Comparison of ENCODE assay signal across 10 mouse cellular contexts in genomic region chr2:70259357-70260000, GRCm38 (mm10).
DNase-seq lines count a peak whose midpoint lies in the region; ATAC-seq and TF ChIP-seq lines count a peak whose summit lies in the region.
"Had no signal": no experiment of that assay in that cellular context is flagged by ENCODE, and none has a peak within 500 bp of the region (broad histone marks: within the 10 kb centered on the region; RNA-seq: fewer than 3 reads in every experiment).

No protein-coding gene starts in this region.

- H3K27me3 ChIP-seq in liver, postnatal 0 days (ENCODE audit: insufficient read depth, low read length) = 0 out of 2 replicates have a peak, but pooled peaks cover 4% of the 10 kb centered on the region
- no peaks in the 10 kb centered on the region for H3K27me3 ChIP-seq in liver, embryonic 12.5 days (replicated peaks)
- no peaks in the 10 kb centered on the region for H3K27me3 ChIP-seq in forebrain, embryonic 16.5 days (replicated peaks; ENCODE audit: control insufficient read depth, insufficient read depth, low read length)
- H3K27me3 ChIP-seq in midbrain, embryonic 14.5 days (ENCODE audit: control insufficient read depth, insufficient read depth, low read length) = no peaks in the 10 kb centered on the region

- WGBS in liver, postnatal 0 days (ENCODE audit: insufficient replicate concordance) = 23% methylated on average over 8 of the region's 8 CpGs
- WGBS in liver, embryonic 12.5 days (ENCODE audit: insufficient replicate concordance) = 26% methylated on average over 8 of the region's 8 CpGs
- 24% methylated on average over 8 of the region's 8 CpGs for WGBS in forebrain, embryonic 16.5 days
- 22% methylated on average over 8 of the region's 8 CpGs for WGBS in midbrain, embryonic 14.5 days

- TF ChIP-seq CTCF in liver, postnatal 0 days (IDR thresholded peaks at IDR 0.05; ENCODE audit: low read depth) = peak; percentile 43

- no peak for TF ChIP-seq EP300 in liver, postnatal 0 days (IDR thresholded peaks at IDR 0.05; ENCODE audit: low read depth)

- no peak overlapping the region for H3K4me3 ChIP-seq in liver, postnatal 0 days (ENCODE audit: low read depth, low read length)
- no peak overlapping the region for H3K4me3 ChIP-seq in liver, embryonic 12.5 days
- H3K4me3 ChIP-seq in forebrain, embryonic 16.5 days (replicated peaks; ENCODE audit: low read length) = no peak overlapping the region
- no peak overlapping the region for H3K4me3 ChIP-seq in midbrain, embryonic 14.5 days (replicated peaks; ENCODE audit: low read depth, low read length)
- H3K4me3 ChIP-seq: limb, embryonic 15.5 days had no signal

- H3K4me1 ChIP-seq in liver, postnatal 0 days (ENCODE audit: insufficient read depth) = no peaks in the 10 kb centered on the region
- H3K4me1 ChIP-seq in liver, embryonic 12.5 days = no peaks in the 10 kb centered on the region
- H3K4me1 ChIP-seq in forebrain, embryonic 16.5 days (replicated peaks; ENCODE audit: control insufficient read depth, insufficient read depth, low read length) = peaks cover 28% of the 10 kb centered on the region
- peaks cover 19% of the 10 kb centered on the region for H3K4me1 ChIP-seq in midbrain, embryonic 14.5 days (ENCODE audit: control insufficient read depth, insufficient read depth, low read length)

- H3K9ac ChIP-seq in liver, postnatal 0 days (replicated peaks) = no peak overlapping the region
- H3K9ac ChIP-seq in liver, embryonic 12.5 days = no peak overlapping the region
- no peak overlapping the region for H3K9ac ChIP-seq in forebrain, embryonic 16.5 days (replicated peaks; ENCODE audit: low read depth, low read length)
- no peak overlapping the region for H3K9ac ChIP-seq in midbrain, embryonic 14.5 days (replicated peaks; ENCODE audit: low read length)
- H3K9ac ChIP-seq: limb, embryonic 15.5 days had no signal

- peak; percentile 23 to 38 for DNase-seq in cerebellum, postnatal 14 days
- DNase-seq in cerebellum, adult 11 months = no peak
- DNase-seq in liver, postnatal 0 days = no peak
- DNase-seq in midbrain, embryonic 14.5 days = peak; percentile 80
- no peak for DNase-seq in ovary, adult 18-20 months (ENCODE audit: low spot score)

- no peaks in the 10 kb centered on the region for H3K36me3 ChIP-seq in liver, postnatal 0 days (replicated peaks; ENCODE audit: insufficient read depth, low read length)
- H3K36me3 ChIP-seq in liver, embryonic 12.5 days = no peaks in the 10 kb centered on the region
- no peaks in the 10 kb centered on the region for H3K36me3 ChIP-seq in forebrain, embryonic 16.5 days (ENCODE audit: control insufficient read depth, insufficient read depth)
- no peaks in the 10 kb centered on the region for H3K36me3 ChIP-seq in midbrain, embryonic 14.5 days (ENCODE audit: control insufficient read depth, insufficient read depth, low read length)
- H3K36me3 ChIP-seq: G1E; limb, embryonic 15.5 days had no signal

- H3K4me2 ChIP-seq in liver, postnatal 0 days (ENCODE audit: low read depth, low read length) = no peak overlapping the region
- no peak overlapping the region for H3K4me2 ChIP-seq in liver, embryonic 12.5 days
- H3K4me2 ChIP-seq in forebrain, embryonic 16.5 days (ENCODE audit: low read length) = no peak overlapping the region
- no peak overlapping the region; the same call in 1 of the 2 replicates for H3K4me2 ChIP-seq in midbrain, embryonic 14.5 days (ENCODE audit: low read length)
- H3K4me2 ChIP-seq: limb, embryonic 15.5 days had no signal

- no peak for ATAC-seq in liver, postnatal 0 days
- ATAC-seq in liver, embryonic 12.5 days = no peak
- ATAC-seq in forebrain, embryonic 16.5 days = peak; percentile 57
- ATAC-seq in midbrain, embryonic 14.5 days (ENCODE audit: low FRiP score, low TSS enrichment) = no peak
- no peak for ATAC-seq in granulocyte monocyte progenitor cell, adult 5-6 weeks (replicated peaks; ENCODE audit: poor library complexity, severe bottlenecking)

- H3K27ac ChIP-seq in liver, postnatal 0 days (ENCODE audit: low read depth) = no peak overlapping the region
- no peak overlapping the region for H3K27ac ChIP-seq in liver, embryonic 12.5 days
- H3K27ac ChIP-seq in forebrain, embryonic 16.5 days (ENCODE audit: low read length) = no peak overlapping the region; the same call in 1 of the 2 replicates
- no peak overlapping the region for H3K27ac ChIP-seq in midbrain, embryonic 14.5 days (replicated peaks; ENCODE audit: low read depth, low read length)
- H3K27ac ChIP-seq: limb, embryonic 15.5 days had no signal

- H3K9me3 ChIP-seq in liver, postnatal 0 days (ENCODE audit: low read length) = no peaks in the 10 kb centered on the region
- H3K9me3 ChIP-seq in liver, embryonic 12.5 days (replicated peaks) = no peaks in the 10 kb centered on the region
- no peaks in the 10 kb centered on the region for H3K9me3 ChIP-seq in forebrain, embryonic 16.5 days (ENCODE audit: control insufficient read depth, low read length)
- H3K9me3 ChIP-seq in midbrain, embryonic 14.5 days (ENCODE audit: control insufficient read depth, low read length) = no peaks in the 10 kb centered on the region
- H3K9me3 ChIP-seq: G1E; limb, embryonic 15.5 days had no signal

Comparison
In these comparisons a context has a peak if more than half of its experiments do, and no peak if none do; other contexts are left out.
1. DNase-seq: peak in cerebellum, postnatal 14 days (2 of 2) and midbrain, embryonic 14.5 days (single experiment); none in cerebellum, adult 11 months (single experiment), liver, postnatal 0 days (single experiment) and ovary, adult 18-20 months (single experiment).